ENCODE assay signal across 8 mouse cellular contexts in the genomic region with DNA sequence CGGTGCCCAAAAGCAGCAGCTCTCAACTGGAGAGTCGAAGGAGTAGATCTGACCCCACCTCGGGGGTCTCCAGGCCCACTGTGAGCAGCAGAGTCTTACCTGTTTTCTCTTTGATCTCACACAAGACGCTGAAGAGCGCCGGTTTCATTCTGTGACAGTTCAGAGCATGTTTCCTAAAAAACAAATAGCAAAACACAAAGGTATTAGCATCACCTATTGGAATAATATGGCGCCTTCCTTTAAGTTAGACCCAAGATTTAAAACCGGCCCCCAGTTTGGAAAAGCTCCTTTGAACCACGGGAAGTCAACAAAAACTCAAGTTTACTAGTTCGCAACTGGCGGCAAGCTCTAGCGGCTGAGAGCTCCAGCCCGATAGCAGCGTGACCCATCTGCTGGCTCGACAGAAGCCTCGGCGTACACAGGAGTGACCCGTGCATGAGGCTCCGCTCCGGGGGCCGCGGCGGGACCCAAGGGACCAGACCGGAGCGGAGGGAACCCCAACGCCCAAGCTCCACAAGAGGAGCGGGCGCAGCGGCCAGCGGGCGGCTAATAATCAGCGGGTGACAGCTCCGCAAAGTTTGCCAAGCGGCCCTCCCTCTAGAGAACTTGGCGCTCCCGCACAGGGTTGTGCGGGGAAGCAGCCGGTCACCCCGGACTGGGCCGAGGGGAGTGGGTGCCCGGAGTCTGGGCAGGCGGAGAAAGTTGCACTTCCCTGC. TPM values are rescaled to one million over a fixed set of nuclear protein-coding genes. Genes with fewer than 3 reads are reported as not detected.
DNase-seq lines count a peak whose midpoint lies in the region; ATAC-seq and TF ChIP-seq lines count a peak whose summit lies in the region.

No protein-coding gene starts in this region.

- TF ChIP-seq CTCF in lung, postnatal 0 days (IDR thresholded peaks at IDR 0.05), result no peak

- H3K27me3 ChIP-seq in lung, postnatal 0 days (replicated peaks; ENCODE audit: insufficient read depth, low read length), result no peaks in the 10 kb centered on the region

- DNase-seq in right cerebral cortex, adult 18-20 months, result peak; percentile 2
- no peak for DNase-seq in right cerebral cortex, postnatal 36 days (ENCODE audit: low spot score in 2 of 2)
- peak; percentile 56 for DNase-seq in embryo, embryonic 9.5 days (ENCODE audit: extremely low spot score)
- DNase-seq in heart, adult 9 months (ENCODE audit: low spot score in 2 of 2), result peak; percentile 10 to 34
- peak; percentile 26 for DNase-seq in kidney, adult 9 months
- peak; percentile 53 for DNase-seq in lung, postnatal 0 days (ENCODE audit: low spot score)
- DNase-seq in retina, postnatal 1 day, result peak; percentile 59
- DNase-seq in urinary bladder, adult 2 months (ENCODE audit: low spot score), result peak; percentile 36

- no peak for ATAC-seq in lung, postnatal 0 days

- peak overlapping the region; percentile 98 for H3K4me2 ChIP-seq in lung, postnatal 0 days (replicated peaks; ENCODE audit: low read depth, low read length)

- WGBS in lung, postnatal 0 days, result under 1% methylated on average over 41 of the region's 42 CpGs

- H3K4me1 ChIP-seq in lung, postnatal 0 days (ENCODE audit: insufficient read depth, low read depth, low read length), result no peaks in the 10 kb centered on the region

- peak overlapping the region; percentile 94 for H3K4me3 ChIP-seq in lung, postnatal 0 days (ENCODE audit: low read depth, low read length)

- peak overlapping the region; percentile 81 for H3K9ac ChIP-seq in lung, postnatal 0 days (replicated peaks; ENCODE audit: low read depth)

- peak overlapping the region; percentile 98 for H3K27ac ChIP-seq in lung, postnatal 0 days (ENCODE audit: low read length)

- no peaks in the 10 kb centered on the region for H3K9me3 ChIP-seq in lung, postnatal 0 days (ENCODE audit: low read length)

- no peaks in the 10 kb centered on the region for H3K36me3 ChIP-seq in lung, postnatal 0 days (ENCODE audit: insufficient read depth, low read length)

- no peak for TF ChIP-seq EP300 in lung, postnatal 0 days (IDR thresholded peaks at IDR 0.05)

RNA-seq across cellular contexts. Expression of a gene that starts 2.1 kb away (rescaled TPM):
- 16.2 and 16.3 TPM in 2 replicates for polyA plus RNA-seq in lung, postnatal 0 days (2015; fragmentation: Nextera tagmentation; extraction: Ambion mirVana)
- polyA plus RNA-seq in urinary bladder, adult 2 months (2012; rRNA removed), result 20.1 and 25.5 TPM in 2 replicates

RNA-seq across cellular contexts. Expression of a gene that starts 35.7 kb away (rescaled TPM):
- 62.1 and 67.9 TPM in 2 replicates for polyA plus RNA-seq in lung, postnatal 0 days (2015; fragmentation: Nextera tagmentation; extraction: Ambion mirVana)
- polyA plus RNA-seq in urinary bladder, adult 2 months (2012; rRNA removed), result 52.4 and 55.3 TPM in 2 replicates

Comparison
In these comparisons a context has a peak if more than half of its experiments do, and no peak if none do; other contexts are left out.
1. DNase-seq: peak in right cerebral cortex, adult 18-20 months (single experiment), embryo, embryonic 9.5 days (single experiment), heart, adult 9 months (2 of 2), kidney, adult 9 months (single experiment), lung, postnatal 0 days (single experiment), retina, postnatal 1 day (single experiment) and urinary bladder, adult 2 months (single experiment); none in right cerebral cortex, postnatal 36 days (0 of 2).